8 mouse cellular contexts compared by ENCODE assay signal in the genomic region with DNA sequence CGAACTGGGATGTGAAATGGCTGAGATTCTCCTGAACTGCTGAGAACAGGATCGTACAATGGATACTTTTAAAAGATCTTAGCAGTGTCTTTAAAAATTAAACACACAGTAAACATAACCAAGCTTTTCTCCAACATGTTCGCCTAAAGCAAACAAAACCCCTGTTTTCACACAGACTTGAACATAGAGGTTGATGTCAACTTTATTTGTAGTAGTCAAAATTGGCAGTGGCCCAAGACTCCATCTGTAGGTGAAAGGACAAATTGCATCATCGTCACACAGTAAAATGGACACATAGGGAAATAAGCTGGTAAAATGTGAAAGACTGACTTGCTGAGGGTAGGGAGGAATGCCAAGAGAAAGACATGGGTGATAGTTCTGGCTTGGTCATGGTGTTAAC.
DNase-seq lines count a peak whose midpoint lies in the region; ATAC-seq lines count a peak whose summit lies in the region.

No protein-coding gene starts in this region.

- peaks cover 6% of the 10 kb centered on the region; the same call in 1 of the 2 replicates for H3K9me3 ChIP-seq in heart, embryonic 10.5 days

- no peak overlapping the region for H3K4me3 ChIP-seq in heart, embryonic 10.5 days

- H3K27ac ChIP-seq in heart, embryonic 10.5 days = no peak overlapping the region

- H3K36me3 ChIP-seq in heart, embryonic 10.5 days = peaks cover 21% of the 10 kb centered on the region

- 75% methylated on average over 4 of the region's 4 CpGs for WGBS in heart, embryonic 10.5 days

- peak; percentile 62 to 69 for DNase-seq in heart, adult 18-20 months
- no peak for DNase-seq in heart, embryonic 10.5 days (ENCODE audit: low spot score)
- peak; percentile 75 for DNase-seq in A20 (ENCODE audit: low read depth, low spot score)
- DNase-seq in adrenal gland, postnatal 36 days = peak; percentile 13 to 32
- DNase-seq in kidney, postnatal 10 days = peak; percentile 68
- peak; percentile 34 for DNase-seq in retina, embryonic 14.5 days (ENCODE audit: low spot score)
- DNase-seq in gastrocnemius, postnatal 10 days = no peak

- H3K27me3 ChIP-seq in heart, embryonic 10.5 days (ENCODE audit: insufficient read depth, poor library complexity, severe bottlenecking) = no peaks in the 10 kb centered on the region

- peaks cover 16% of the 10 kb centered on the region for H3K4me1 ChIP-seq in heart, embryonic 10.5 days

- ATAC-seq in megakaryocyte-erythroid progenitor cell, adult 5-6 weeks (replicated peaks; ENCODE audit: low FRiP score, low TSS enrichment, poor library complexity, severe bottlenecking) = no peak

Comparison
In these comparisons a context has a peak if more than half of its experiments do, and no peak if none do; other contexts are left out.
1. DNase-seq: peak in heart, adult 18-20 months (2 of 2), A20 (single experiment), adrenal gland, postnatal 36 days (2 of 2), kidney, postnatal 10 days (single experiment) and retina, embryonic 14.5 days (single experiment); none in heart, embryonic 10.5 days (single experiment) and gastrocnemius, postnatal 10 days (single experiment).